Mouse (Mus musculus): ENCODE measurements around the gene Inpp4a. TPM values are rescaled to one million over a fixed set of nuclear protein-coding genes. Genes with fewer than 3 reads are reported as not detected.

The Inpp4a gene
- polyA plus RNA-seq, 1 experiment, result 2.4 TPM

GRCm38 (mm10) chr1:37342524-37342923, 42.9 kb downstream of the Inpp4a start:
- Histone ChIP-seq H3K36me3 (ENCODE audit: control insufficient read depth, insufficient read depth) (no peaks in the 10 kb centered on the region), H3K79me3 (ENCODE audit: low read depth) (no peaks in the 10 kb centered on the region), H3ac (ENCODE audit: control insufficient read depth, insufficient read length, low read depth) (no peak overlapping the region), H3K27me3 (ENCODE audit: control insufficient read depth, insufficient read depth, insufficient read length) (no peaks in the 10 kb centered on the region), H3K79me2 (ENCODE audit: control insufficient read depth, insufficient read depth) (no peaks in the 10 kb centered on the region), H3K4me3 (ENCODE audit: insufficient read depth, poor library complexity, severe bottlenecking) (no peak overlapping the region)
- no peak for TF ChIP-seq MYOG (IDR thresholded peaks at IDR 0.05; ENCODE audit: control insufficient read depth, extremely low read depth, insufficient read length)
- no peak for TF ChIP-seq MYOD1 (IDR thresholded peaks at IDR 0.05; ENCODE audit: control insufficient read depth, insufficient read length, low read depth)

GRCm38 (mm10) chr1:37343265-37343664, 43.6 kb downstream of the Inpp4a start:
- H3K79me2 ChIP-seq (ENCODE audit: control insufficient read depth, insufficient read depth), result no peaks in the 10 kb centered on the region
- no peaks in the 10 kb centered on the region for H3K79me3 ChIP-seq (ENCODE audit: low read depth)
- H3ac ChIP-seq (ENCODE audit: control insufficient read depth, insufficient read length, low read depth), result no peak overlapping the region
- H3K27me3 ChIP-seq (ENCODE audit: control insufficient read depth, insufficient read depth, insufficient read length), result no peaks in the 10 kb centered on the region
- TF ChIP-seq MAX (IDR thresholded peaks at IDR 0.05) (no peak), MYOG (IDR thresholded peaks at IDR 0.05; ENCODE audit: control insufficient read depth, extremely low read depth, insufficient read length) (no peak), USF1 (IDR thresholded peaks at IDR 0.05; ENCODE audit: low read depth) (no peak), FOSL1 (IDR thresholded peaks at IDR 0.05; ENCODE audit: insufficient read depth, low read length, poor library complexity, severe bottlenecking) (no peak), CEBPB (IDR thresholded peaks at IDR 0.05; ENCODE audit: low read depth) (no peak), CTCF (IDR thresholded peaks at IDR 0.05; ENCODE audit: control insufficient read depth, insufficient read depth, insufficient read length) (no peak), MYOD1 (IDR thresholded peaks at IDR 0.05; ENCODE audit: control insufficient read depth, insufficient read length, low read depth) (no peak)
- H3K4me3 ChIP-seq (ENCODE audit: insufficient read depth, poor library complexity, severe bottlenecking), result no peak overlapping the region
- no peaks in the 10 kb centered on the region for H3K36me3 ChIP-seq (ENCODE audit: control insufficient read depth, insufficient read depth)

- H3K79me3 ChIP-seq (ENCODE audit: low read depth), result no peaks in the 10 kb centered on the region
- H3K36me3 ChIP-seq (ENCODE audit: control insufficient read depth, insufficient read depth), result no peaks in the 10 kb centered on the region
- no peaks in the 10 kb centered on the region for H3K27me3 ChIP-seq (ENCODE audit: control insufficient read depth, insufficient read depth, insufficient read length)
- TF ChIP-seq CEBPB (IDR thresholded peaks at IDR 0.05; ENCODE audit: low read depth) (no peak), MAX (IDR thresholded peaks at IDR 0.05) (no peak), MYOG (IDR thresholded peaks at IDR 0.05; ENCODE audit: control insufficient read depth, extremely low read depth, insufficient read length) (no peak), CTCF (IDR thresholded peaks at IDR 0.05; ENCODE audit: control insufficient read depth, insufficient read depth, insufficient read length) (no peak), USF1 (IDR thresholded peaks at IDR 0.05; ENCODE audit: low read depth) (no peak), FOSL1 (IDR thresholded peaks at IDR 0.05; ENCODE audit: insufficient read depth, low read length, poor library complexity, severe bottlenecking) (no peak), MYOD1 (IDR thresholded peaks at IDR 0.05; ENCODE audit: control insufficient read depth, insufficient read length, low read depth) (no peak)
- no peak overlapping the region for H3K4me3 ChIP-seq (ENCODE audit: insufficient read depth, poor library complexity, severe bottlenecking)
- H3ac ChIP-seq (ENCODE audit: control insufficient read depth, insufficient read length, low read depth), result no peak overlapping the region
- H3K79me2 ChIP-seq (ENCODE audit: control insufficient read depth, insufficient read depth), result no peaks in the 10 kb centered on the region
Measured at GRCm38 (mm10) chr1:37344223-37344916, 44.7 kb downstream of the Inpp4a start.

GRCm38 (mm10) chr1:37347361-37348080, 47.9 kb downstream of the Inpp4a start:
- no peak overlapping the region for H3K4me3 ChIP-seq (ENCODE audit: insufficient read depth, poor library complexity, severe bottlenecking)
- H3ac ChIP-seq (ENCODE audit: control insufficient read depth, insufficient read length, low read depth), result no peak overlapping the region
- no peak for TF ChIP-seq MYOD1 (IDR thresholded peaks at IDR 0.05; ENCODE audit: control insufficient read depth, insufficient read length, low read depth)
- TF ChIP-seq FOSL1 (IDR thresholded peaks at IDR 0.05; ENCODE audit: insufficient read depth, low read length, poor library complexity, severe bottlenecking), result no peak
- no peak for TF ChIP-seq CEBPB (IDR thresholded peaks at IDR 0.05; ENCODE audit: low read depth)
- TF ChIP-seq CTCF (IDR thresholded peaks at IDR 0.05; ENCODE audit: control insufficient read depth, insufficient read depth, insufficient read length), result no peak
- TF ChIP-seq MYOG (IDR thresholded peaks at IDR 0.05; ENCODE audit: control insufficient read depth, extremely low read depth, insufficient read length), result no peak
- no peak for TF ChIP-seq USF1 (IDR thresholded peaks at IDR 0.05; ENCODE audit: low read depth)
- TF ChIP-seq MAX (IDR thresholded peaks at IDR 0.05), result no peak
- H3K27me3 ChIP-seq (ENCODE audit: control insufficient read depth, insufficient read depth, insufficient read length), result no peaks in the 10 kb centered on the region
- H3K79me2 ChIP-seq (ENCODE audit: control insufficient read depth, insufficient read depth), result no peaks in the 10 kb centered on the region
- H3K36me3 ChIP-seq (ENCODE audit: control insufficient read depth, insufficient read depth), result no peaks in the 10 kb centered on the region
- H3K79me3 ChIP-seq (ENCODE audit: low read depth), result no peaks in the 10 kb centered on the region

- H3K27me3 ChIP-seq (ENCODE audit: control insufficient read depth, insufficient read depth, insufficient read length), result no peaks in the 10 kb centered on the region
- H3K4me3 ChIP-seq (ENCODE audit: insufficient read depth, poor library complexity, severe bottlenecking), result no peak overlapping the region
Measured at GRCm38 (mm10) chr1:37350886-37351651, 51.4 kb downstream of the Inpp4a start.

More at GRCm38 (mm10) chr1:37350886-37351651, 51.4 kb downstream of the Inpp4a start:
- Histone ChIP-seq H3K79me2 (ENCODE audit: control insufficient read depth, insufficient read depth) (no peaks in the 10 kb centered on the region), H3ac (ENCODE audit: control insufficient read depth, insufficient read length, low read depth) (no peak overlapping the region), H3K79me3 (ENCODE audit: low read depth) (no peaks in the 10 kb centered on the region), H3K36me3 (ENCODE audit: control insufficient read depth, insufficient read depth) (no peaks in the 10 kb centered on the region)
- TF ChIP-seq USF1 (IDR thresholded peaks at IDR 0.05; ENCODE audit: low read depth), result no peak
- TF ChIP-seq CEBPB (IDR thresholded peaks at IDR 0.05; ENCODE audit: low read depth), result no peak
- TF ChIP-seq FOSL1 (IDR thresholded peaks at IDR 0.05; ENCODE audit: insufficient read depth, low read length, poor library complexity, severe bottlenecking), result no peak
- no peak for TF ChIP-seq MYOG (IDR thresholded peaks at IDR 0.05; ENCODE audit: control insufficient read depth, extremely low read depth, insufficient read length)
- TF ChIP-seq MYOD1 (IDR thresholded peaks at IDR 0.05; ENCODE audit: control insufficient read depth, insufficient read length, low read depth), result no peak
- TF ChIP-seq MAX (IDR thresholded peaks at IDR 0.05), result no peak
- no peak for TF ChIP-seq CTCF (IDR thresholded peaks at IDR 0.05; ENCODE audit: control insufficient read depth, insufficient read depth, insufficient read length)
